Mouse (Mus musculus): Measurements from ENCODE around the gene Gmnn.

The Gmnn gene

DNA sequence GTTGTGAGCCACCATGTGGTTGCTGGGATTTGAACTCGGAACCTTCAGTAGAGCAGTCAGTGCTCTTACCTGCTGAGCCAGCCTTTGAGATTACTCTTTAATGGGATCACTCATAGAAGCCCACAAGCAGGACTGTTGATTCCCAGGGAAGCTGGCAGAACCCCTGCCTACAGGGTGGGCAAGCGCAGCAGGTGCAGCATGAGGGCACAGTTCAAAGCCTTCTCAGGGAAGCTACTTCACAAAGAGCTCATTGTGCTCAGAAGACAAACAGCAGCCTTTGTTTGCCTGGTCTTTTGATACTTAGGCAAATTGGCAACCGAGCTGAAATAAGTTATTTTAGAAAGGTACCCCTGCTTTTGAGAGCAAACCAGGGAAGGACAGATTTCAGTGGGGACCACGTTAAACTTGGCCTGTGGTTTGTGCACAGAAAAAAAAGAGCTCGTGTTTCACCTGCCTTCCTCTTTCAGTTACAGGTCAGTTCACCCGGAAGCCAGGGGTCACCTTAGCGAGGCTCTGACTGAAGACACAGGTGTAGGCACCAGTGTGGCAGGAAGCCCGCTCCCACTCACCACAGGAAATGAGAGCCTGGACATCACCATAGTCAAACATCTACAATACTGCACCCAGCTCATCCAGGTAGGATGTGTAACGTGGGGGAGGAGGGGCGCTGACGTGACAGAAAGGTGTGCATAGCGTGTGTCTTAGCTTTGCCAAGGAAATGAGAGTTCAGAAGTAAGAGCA lies 51.9 kb downstream of the Gmnn start:
- no peak for DNase-seq (ENCODE audit: inconsistent ontology term)

DNA sequence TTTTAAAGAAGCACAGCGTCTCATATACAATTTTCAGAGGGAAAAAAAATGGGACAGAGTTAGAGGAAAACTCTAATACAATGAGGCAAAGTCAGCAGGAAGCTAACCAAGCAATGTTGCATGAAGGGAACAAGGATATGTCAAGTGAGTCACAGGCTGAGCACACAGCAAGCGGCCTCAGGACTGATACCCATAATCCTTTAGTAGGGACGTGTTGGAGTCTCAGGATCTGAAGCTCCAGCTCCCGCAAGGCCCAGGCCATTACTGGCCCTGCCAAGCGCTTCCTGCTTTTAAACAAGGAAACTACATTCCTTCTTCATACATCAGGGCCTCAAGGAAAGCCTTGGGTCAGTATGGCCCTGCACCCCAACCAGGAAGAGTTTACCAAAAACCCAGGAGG lies 59.6 kb downstream of the Gmnn start:
- no peak for DNase-seq (ENCODE audit: inconsistent ontology term)

All from Muller cell, postnatal 12 days (primary cell).